Mouse (Mus musculus) kidney, adult 2 months (tissue): ENCODE measurements around the gene E2f3.

Experiments
- CTCF ChIP-seq: fragments of 200-500 bp; conservative IDR thresholded peaks from 2 replicates; pipeline ENCODE4 v1.5.1; 2011; ENCODE audit warnings: low read depth, mild to moderate bottlenecking, control low read depth, low read length, moderate library complexity, mixed read lengths; ENCODE audit not compliant: insufficient read depth, insufficient read length
- POLR2A ChIP-seq: fragments of 200-500 bp; IDR thresholded peaks from one replicate; pipeline ENCODE4 v1.6.1; 2011; ENCODE audit warnings: low read depth, low read length, control low read depth

DNA sequence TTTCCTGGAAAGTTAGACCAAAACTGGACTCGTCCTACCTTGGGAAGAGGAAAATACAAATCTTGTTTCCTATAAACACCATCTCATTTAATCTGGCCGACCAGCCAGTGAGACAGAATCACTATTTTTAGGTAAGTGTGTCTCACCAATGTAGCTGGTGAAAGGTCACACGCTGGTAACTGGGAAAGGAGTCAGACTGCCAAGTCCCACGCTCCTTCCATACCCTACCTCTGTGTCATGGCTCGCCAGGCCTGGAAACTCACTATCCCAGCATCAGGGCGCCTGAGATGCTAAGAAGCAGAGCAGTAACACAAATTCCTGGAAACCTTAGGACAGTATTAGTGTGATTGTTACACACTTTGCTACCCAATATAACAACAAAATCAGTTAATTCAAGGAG lies 12.3 kb downstream of the E2f3 start:
- TF ChIP-seq CTCF (no peak), POLR2A (no peak)
